Mouse (Mus musculus): ENCODE measurements at regions not wholly inside any gene's neighbourhood (a gene's known extent, or its start where the extent isn't known, plus 50 kb on each side); places are given as distances from the start of the nearest gene placed in this dataset.

- no peak overlapping the region for H3K27ac ChIP-seq (ENCODE audit: low read depth, low read length)
- 79% methylated on average over 4 of the region's 4 CpGs for WGBS
- no peak overlapping the region for H3K9ac ChIP-seq (replicated peaks; ENCODE audit: low read length, poor library complexity, severe bottlenecking)
- no peaks in the 10 kb centered on the region for H3K9me3 ChIP-seq (ENCODE audit: low read length)
- DNase-seq (ENCODE audit: low spot score) (no peak), ATAC-seq (ENCODE audit: low FRiP score) (no peak)
- H3K36me3 ChIP-seq (ENCODE audit: insufficient read depth, low read length), result no peaks in the 10 kb centered on the region
- no peak overlapping the region for H3K4me3 ChIP-seq (ENCODE audit: low read depth, low read length)
- H3K4me1 ChIP-seq (ENCODE audit: insufficient read depth, low read length), result no peaks in the 10 kb centered on the region
- no peaks in the 10 kb centered on the region for H3K27me3 ChIP-seq (ENCODE audit: insufficient read depth, low read length)
- no peak for TF ChIP-seq CTCF (IDR thresholded peaks at IDR 0.05)
- no peak overlapping the region for H3K4me2 ChIP-seq (ENCODE audit: low read depth, low read length, poor library complexity, severe bottlenecking)
Observed at GRCm38 (mm10) chr3:116184443-116184842, 55.0 kb upstream of the Vcam1 start.

- DNase-seq (ENCODE audit: low spot score) (no peak), ATAC-seq (ENCODE audit: low FRiP score) (no peak)
- H3K27me3 ChIP-seq (ENCODE audit: insufficient read depth, low read length), result no peaks in the 10 kb centered on the region
- 85% methylated on average over 5 of the region's 5 CpGs for WGBS
- no peak for TF ChIP-seq CTCF (IDR thresholded peaks at IDR 0.05)
- H3K9ac ChIP-seq (replicated peaks; ENCODE audit: low read length, poor library complexity, severe bottlenecking), result no peak overlapping the region
- no peaks in the 10 kb centered on the region for H3K4me1 ChIP-seq (ENCODE audit: insufficient read depth, low read length)
- H3K36me3 ChIP-seq (ENCODE audit: insufficient read depth, low read length), result no peaks in the 10 kb centered on the region
- no peak overlapping the region for H3K4me3 ChIP-seq (ENCODE audit: low read depth, low read length)
- no peak overlapping the region for H3K4me2 ChIP-seq (ENCODE audit: low read depth, low read length, poor library complexity, severe bottlenecking)
- no peak overlapping the region for H3K27ac ChIP-seq (ENCODE audit: low read depth, low read length)
- H3K9me3 ChIP-seq (ENCODE audit: low read length), result no peaks in the 10 kb centered on the region
Observed at GRCm38 (mm10) chr3:116180341-116180885, 50.9 kb upstream of the Vcam1 start.

Data from midbrain, postnatal 0 days (tissue).